Mouse (Mus musculus): ENCODE data around the gene Lman1l.

DNA sequence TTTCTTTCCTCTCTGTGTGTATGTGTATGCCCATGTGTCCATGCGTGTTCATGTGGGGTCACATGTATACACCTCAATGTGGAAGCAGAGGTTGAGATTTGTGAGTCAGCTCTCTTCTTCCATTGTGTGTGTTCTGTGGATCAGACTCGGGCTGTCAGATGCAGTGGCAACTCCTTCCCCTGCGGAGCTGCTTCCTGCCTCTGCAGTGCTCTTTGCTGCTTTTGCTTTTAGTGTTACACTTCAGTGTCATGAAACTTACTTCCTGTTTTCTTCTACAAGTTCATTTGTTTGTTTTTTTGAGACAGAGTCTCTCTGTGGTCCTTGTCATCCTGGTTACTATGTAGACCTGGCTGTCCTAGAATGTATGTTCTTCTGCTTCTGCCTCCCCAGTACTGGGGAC is 35.6 kb downstream of the Lman1l start:
- TF ChIP-seq EP300 (optimal IDR thresholded peaks at IDR 0.05): no peak
- no peak for TF ChIP-seq CTCF (IDR thresholded peaks at IDR 0.05; ENCODE audit: low read depth)
